Mouse (Mus musculus) B cell, adult 67 days (primary cell): ENCODE data around the gene Timm13. TPM values are rescaled to one million over a fixed set of nuclear protein-coding genes. Genes with fewer than 3 reads are reported as not detected.

Source experiments
- total RNA-seq, 2 experiments: library from RNA; stranded (reverse); gene quantifications; 4 replicates each; pipeline ENCODE4 v1.2.4; 2023

Gene Timm13
- 10 to 100 TPM; 57.8 to 77.8 TPM for total RNA-seq

DNA sequence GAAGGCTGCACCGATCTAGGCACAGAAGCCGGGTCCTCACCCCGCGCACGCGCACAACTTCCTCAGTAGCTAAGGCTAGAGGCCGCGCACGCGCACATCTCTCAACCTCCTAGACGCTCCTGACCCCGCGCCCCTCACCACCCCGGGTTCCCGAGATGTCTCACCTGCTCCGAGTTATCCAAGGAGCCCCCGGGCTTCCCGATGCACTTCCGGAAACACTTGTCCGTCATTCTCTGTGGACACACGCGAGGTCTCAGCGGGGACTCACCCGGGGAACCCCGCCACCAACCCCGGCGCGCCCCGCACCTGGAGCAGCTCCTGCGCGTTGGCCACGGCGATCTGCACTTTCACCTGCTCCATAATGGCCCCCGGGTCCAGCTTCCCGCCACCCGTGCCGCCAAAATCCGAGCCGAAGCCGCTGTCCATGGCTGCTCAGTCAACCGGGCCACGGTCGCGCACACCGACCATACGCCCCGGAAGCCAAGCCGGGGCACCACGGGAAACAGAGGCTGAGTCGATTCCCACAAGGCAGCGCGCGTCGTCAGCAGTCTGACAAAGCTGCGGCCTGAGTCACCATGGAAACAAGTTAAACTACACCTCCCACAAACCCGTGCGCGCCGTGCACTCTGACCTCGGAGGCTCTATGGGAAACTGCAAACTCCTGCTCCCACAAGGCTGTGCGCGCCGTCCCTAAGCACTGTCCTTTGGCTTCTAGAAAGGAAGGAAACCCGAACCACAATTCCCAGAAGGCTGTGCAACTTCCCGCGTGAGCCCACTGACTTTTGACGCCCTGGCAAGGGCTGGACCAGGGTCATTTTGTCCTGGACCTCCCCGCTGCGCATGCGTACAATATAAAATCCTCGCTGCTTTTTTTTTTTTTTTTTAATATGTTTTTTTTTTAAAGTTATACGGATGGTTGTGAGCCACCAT lies at the start of gene Timm13:
Timm13 (minus strand) TSS at position 652 of the 930 bp plus-strand sequence.

DNA sequence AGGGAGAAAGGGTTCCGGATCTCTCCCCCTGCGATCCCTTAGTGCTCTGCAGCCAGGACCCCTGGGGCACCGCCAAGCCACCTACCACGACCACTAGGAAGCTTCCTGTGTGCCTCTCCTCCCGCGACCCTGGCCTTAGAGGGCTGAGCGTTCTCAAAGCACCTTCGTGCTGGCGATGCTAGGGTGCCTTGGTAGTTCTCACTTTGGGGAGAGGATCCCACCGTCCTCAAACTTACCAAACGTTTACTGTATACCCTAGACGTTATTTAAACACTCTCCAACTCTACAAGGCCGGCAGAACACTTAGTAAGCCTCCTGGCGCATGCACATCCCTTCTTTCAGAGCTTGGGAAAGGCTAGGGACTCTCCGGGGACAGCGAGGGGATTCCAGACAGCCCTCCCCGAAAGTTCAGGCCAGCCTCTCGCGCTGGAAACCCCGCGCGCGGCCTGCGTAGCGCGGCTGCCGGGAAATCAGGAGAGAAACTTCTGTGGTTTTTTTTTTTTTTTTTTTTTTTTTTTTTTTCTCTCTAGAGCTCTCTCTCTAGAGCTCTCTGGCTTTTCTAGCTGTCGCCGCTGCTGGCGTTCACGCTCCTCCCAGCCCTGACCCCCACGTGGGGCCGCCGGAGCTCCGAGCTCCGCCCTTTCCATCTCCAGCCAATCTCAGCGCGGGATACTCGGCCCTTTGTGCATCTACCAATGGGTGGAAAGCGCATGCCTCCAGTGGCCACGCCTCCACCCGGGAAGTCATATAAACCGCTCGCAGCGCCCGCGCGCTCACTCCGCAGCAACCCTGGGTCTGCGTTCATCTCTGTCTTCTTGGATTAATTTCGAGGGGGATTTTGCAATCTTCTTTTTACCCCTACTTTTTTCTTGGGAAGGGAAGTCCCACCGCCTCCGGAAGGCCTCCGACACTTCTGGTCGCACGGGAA lies 28.8 kb upstream of the Timm13 start, which contains the start of gene Gadd45b:
Gadd45b (plus strand) TSS at position 775 of the 928 bp plus-strand sequence.

DNA sequence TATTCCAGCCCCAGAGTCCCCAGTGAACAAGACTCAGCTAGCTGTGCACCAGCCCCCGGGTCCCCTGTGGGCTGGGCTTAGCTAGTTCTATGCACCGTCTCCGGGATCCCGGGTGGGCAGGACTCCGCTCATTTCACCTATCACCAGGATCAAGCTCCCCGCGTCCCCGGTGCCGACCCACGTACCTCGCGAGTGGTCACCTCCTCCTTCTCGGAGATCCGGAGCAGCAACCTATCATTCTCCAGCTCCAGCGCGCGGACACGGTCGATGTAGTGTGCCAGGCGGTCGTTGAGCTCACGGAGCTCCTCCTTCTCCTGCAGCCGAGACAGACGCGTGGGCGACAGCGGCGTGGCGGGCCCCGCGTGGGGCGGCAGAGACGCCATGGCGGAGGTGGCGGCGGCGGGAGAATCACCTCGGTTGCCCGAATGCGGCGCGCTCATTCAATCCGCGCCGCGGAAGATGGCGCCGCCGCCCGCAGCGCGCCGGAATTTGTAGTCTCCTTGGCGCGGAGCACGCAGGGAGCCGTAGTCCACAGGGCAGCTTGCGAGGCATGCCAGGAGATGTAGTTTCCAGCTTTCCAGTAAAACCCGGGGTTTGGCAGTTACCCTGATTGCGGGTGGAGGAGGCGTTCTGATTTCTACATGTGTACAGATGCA lies 17.1 kb upstream of the Timm13 start, which contains the start of gene Lmnb2:
Lmnb2 (minus strand) TSS at position 467 of the 656 bp plus-strand sequence.

DNA sequence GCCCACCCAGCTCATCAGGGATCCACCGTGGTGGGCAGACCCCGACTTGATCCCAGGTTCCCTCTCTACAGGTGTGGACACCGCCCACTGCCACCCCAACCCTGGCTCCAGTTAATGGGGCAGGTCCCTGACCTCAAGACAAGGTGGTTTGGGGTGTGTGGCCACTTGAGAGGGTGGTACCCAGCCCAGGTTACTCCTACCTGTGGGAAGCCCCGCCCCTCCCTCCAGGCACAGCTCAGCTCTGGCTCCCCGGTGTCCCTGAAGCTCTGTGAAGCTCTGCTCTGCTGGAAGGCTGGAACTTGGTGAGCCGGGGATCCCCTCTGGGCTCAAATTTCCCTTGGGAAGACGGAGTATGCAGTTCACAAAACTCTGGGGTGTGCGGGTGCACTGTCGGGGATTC lies 29.2 kb downstream of the Timm13 start, which contains the start of gene Tmprss9:
Tmprss9 (plus strand) TSS at position 268 of the 400 bp plus-strand sequence.

DNA sequence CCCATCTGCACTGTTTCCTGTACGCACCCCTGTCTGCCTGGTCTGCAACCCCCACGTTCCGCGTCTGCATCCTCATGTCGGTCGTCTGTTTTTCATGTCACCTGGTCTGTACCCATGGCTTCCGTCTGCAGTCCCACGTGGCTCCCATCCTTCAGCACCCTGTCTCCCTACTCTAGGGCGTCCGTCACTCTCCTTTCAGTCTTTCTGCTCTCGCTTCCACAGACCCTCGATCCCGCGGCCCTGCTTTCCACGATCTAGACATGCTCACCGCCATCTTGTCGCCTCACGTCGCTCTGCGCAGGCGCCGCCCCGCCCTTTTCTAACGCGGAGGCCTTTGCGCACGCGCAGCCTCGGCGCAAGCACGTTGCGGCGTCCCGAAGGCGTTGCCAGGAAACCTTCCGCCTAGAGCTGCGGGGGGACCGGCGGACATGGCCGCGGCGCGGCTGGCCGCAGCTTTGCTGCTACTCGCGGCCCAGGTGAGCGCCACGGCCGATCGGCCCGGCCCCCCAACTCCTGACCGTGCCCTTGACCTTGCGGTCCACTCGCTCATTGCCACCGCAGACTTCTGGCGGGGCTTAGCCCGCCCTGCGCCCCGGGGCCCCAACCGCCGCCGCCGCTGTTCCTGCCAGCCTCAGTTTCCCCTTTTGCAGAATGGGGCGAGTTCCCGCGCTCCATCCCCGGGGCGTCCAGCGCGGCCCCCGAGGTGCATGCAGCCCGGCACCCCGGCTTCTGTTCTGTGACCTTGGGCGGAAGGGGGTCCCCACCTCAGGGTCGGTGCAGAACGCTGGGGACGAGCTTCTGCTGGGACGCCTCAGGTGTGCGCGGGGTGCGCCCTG lies 45.6 kb downstream of the Timm13 start, which contains the start of the genes Lsm7 and Sppl2b:
Lsm7 (minus strand) TSS at position 297 of the 836 bp plus-strand sequence.
Sppl2b (plus strand) TSS at position 363 of the 836 bp plus-strand sequence.

Other genes with a start within 250 kb of the Timm13 start
- 10 to 100 TPM; 32.1 to 40.9 TPM for gene Btbd2, start 243.9 kb downstream of the Timm13 start, total RNA-seq
- 100 to 1,000 TPM; 441 to 463 TPM for gene Mknk2, start 222.9 kb downstream of the Timm13 start, total RNA-seq
- 100 to 1,000 TPM; 123 to 146 TPM for gene Mob3a, start 199.0 kb downstream of the Timm13 start, total RNA-seq
- 10 to 100 TPM; 45.0 to 50.1 TPM for gene Izumo4, start 198.8 kb downstream of the Timm13 start, total RNA-seq
- 100 to 1,000 TPM; 148 to 163 TPM for gene Ap3d1, start 158.7 kb downstream of the Timm13 start, total RNA-seq
- 10 to 100 TPM; 68.5 to 68.9 TPM for gene Dot1l, start 145.8 kb downstream of the Timm13 start, total RNA-seq
- 10 to 100 TPM; 69.1 to 83.5 TPM for gene Sf3a2, start 102.8 kb downstream of the Timm13 start, total RNA-seq
- 100 to 1,000 TPM; 151 to 152 TPM for gene Plekhj1, start 102.3 kb downstream of the Timm13 start, total RNA-seq
- 1 to 10 TPM; 1.2 to 2.7 TPM for gene Amh, start 95.7 kb downstream of the Timm13 start, total RNA-seq
- gene Jsrp1, start 87.5 kb downstream of the Timm13 start, total RNA-seq, result not detected
- gene Oaz1, start 74.3 kb downstream of the Timm13 start, total RNA-seq, result 100 to 1,000 TPM; 496 to 510 TPM
- not detected for gene Lingo3, start 56.9 kb downstream of the Timm13 start, total RNA-seq
- 10 to 100 TPM; 31.9 to 37.1 TPM for gene Lsm7, start 45.8 kb downstream of the Timm13 start, total RNA-seq
- 10 to 100 TPM; 33.2 to 34.7 TPM for gene Sppl2b, start 45.7 kb downstream of the Timm13 start, total RNA-seq
- not detected for gene Tmprss9, start 29.1 kb downstream of the Timm13 start, total RNA-seq
- 10 to 100 TPM; 14.6 to 16.0 TPM for gene Lmnb2, start 17.3 kb upstream of the Timm13 start, total RNA-seq
- gene Gadd45b, start 29.1 kb upstream of the Timm13 start, total RNA-seq, result 10 to 100 TPM; 32.5 to 39.0 TPM
- under 1 TPM; 0.21 to 0.41 TPM for gene Gng7, start 114.0 kb upstream of the Timm13 start, total RNA-seq
- not detected for gene Diras1, start 124.7 kb upstream of the Timm13 start, total RNA-seq
- 10 to 100 TPM; 15.6 to 18.9 TPM for gene Slc39a3, start 136.5 kb upstream of the Timm13 start, total RNA-seq
- 10 to 100 TPM; 57.0 to 65.1 TPM for gene Sgta, start 159.2 kb upstream of the Timm13 start, total RNA-seq
- 10 to 100 TPM; 11.9 to 15.9 TPM for gene Thop1, start 169.1 kb upstream of the Timm13 start, total RNA-seq
- gene Creb3l3, start 197.9 kb upstream of the Timm13 start, total RNA-seq, result not detected
- gene Map2k2, start 204.9 kb upstream of the Timm13 start, total RNA-seq, result 100 to 1,000 TPM; 159 to 177 TPM
- 100 to 1,000 TPM in 1 of 2 experiments, 10 to 100 TPM in 1; 97.7 to 106 TPM for gene Zbtb7a, start 234.3 kb upstream of the Timm13 start, total RNA-seq